12 mouse cellular contexts compared by ENCODE assay signal in the genomic region with DNA sequence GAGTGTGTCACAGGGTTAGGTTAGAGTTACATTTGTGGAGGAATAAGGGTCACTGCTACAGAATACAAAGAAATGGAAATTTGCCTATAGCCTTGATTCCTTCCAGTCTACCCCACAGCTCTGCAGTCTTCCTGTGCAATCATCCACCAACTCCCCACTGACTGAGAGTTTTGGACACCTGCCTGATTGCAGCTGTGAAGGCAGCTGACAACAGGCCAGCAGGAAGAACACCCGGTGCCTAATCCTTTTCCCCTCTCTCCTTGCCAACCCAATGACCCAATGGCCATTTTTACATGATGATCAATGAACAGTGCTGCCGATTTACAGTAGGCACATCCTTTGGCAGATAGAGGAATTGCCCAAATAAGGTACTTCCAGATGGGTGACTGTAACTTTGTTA. TPM values are rescaled to one million over a fixed set of nuclear protein-coding genes. Genes with fewer than 3 reads are reported as not detected.
DNase-seq lines count a peak whose midpoint lies in the region; ATAC-seq lines count a peak whose summit lies in the region.
"Had no signal": no experiment of that assay in that cellular context is flagged by ENCODE, and none has a peak within 500 bp of the region (broad histone marks: within the 10 kb centered on the region; RNA-seq: fewer than 3 reads in every experiment).

No protein-coding gene starts in this region.

- DNase-seq in frontal cortex, postnatal 14 days (ENCODE audit: low spot score in 2 of 2): no peak
- DNase-seq in left cerebral cortex, postnatal 4 days: peak; percentile 48
- no peak for DNase-seq in left cerebral cortex, postnatal 14 days (ENCODE audit: low spot score in 2 of 2)
- DNase-seq in cerebellum, postnatal 14 days: peak; percentile 68 to 74
- DNase-seq in kidney, postnatal 25 days: peak; percentile 55 to 60
- DNase-seq in layer of hippocampus, adult 9-11 months: no peak
- DNase-seq in frontal cortex, postnatal 25 days (ENCODE audit: low spot score in 2 of 2): no peak
- DNase-seq: adrenal gland, adult 2 months; B cell, adult 2 months; right cerebral cortex, postnatal 4 days had no signal

- peak; percentile 71 for ATAC-seq in frontal cortex, adult (ENCODE audit: low TSS enrichment)
- ATAC-seq: midbrain, embryonic 16.5 days had no signal

- intact Hi-C loops in left cerebral cortex, postnatal 4 days (cut with DNase I): no loop called here
- intact Hi-C loops in left cerebral cortex, postnatal 14 days (cut with DNase I): no loop called here

RNA-seq across cellular contexts. Expression of gene Arfgef3, which starts 43.6 kb away (rescaled TPM):
- 10 to 100 TPM; 59.3 to 62.8 TPM for total RNA-seq in left cerebral cortex, postnatal 4 days (2021)
- 100 to 1,000 TPM; 104 to 116 TPM for total RNA-seq in left cerebral cortex, postnatal 14 days (2021)

Comparison
In these comparisons a context has a peak if more than half of its experiments do, and no peak if none do; other contexts are left out.
1. DNase-seq: peak in left cerebral cortex, postnatal 4 days (single experiment), cerebellum, postnatal 14 days (2 of 2) and kidney, postnatal 25 days (2 of 2); none in frontal cortex, postnatal 14 days (0 of 2), left cerebral cortex, postnatal 14 days (0 of 2), layer of hippocampus, adult 9-11 months (single experiment) and frontal cortex, postnatal 25 days (0 of 2).